Comparison of ENCODE assay signal across 8 mouse cellular contexts in the genomic region with DNA sequence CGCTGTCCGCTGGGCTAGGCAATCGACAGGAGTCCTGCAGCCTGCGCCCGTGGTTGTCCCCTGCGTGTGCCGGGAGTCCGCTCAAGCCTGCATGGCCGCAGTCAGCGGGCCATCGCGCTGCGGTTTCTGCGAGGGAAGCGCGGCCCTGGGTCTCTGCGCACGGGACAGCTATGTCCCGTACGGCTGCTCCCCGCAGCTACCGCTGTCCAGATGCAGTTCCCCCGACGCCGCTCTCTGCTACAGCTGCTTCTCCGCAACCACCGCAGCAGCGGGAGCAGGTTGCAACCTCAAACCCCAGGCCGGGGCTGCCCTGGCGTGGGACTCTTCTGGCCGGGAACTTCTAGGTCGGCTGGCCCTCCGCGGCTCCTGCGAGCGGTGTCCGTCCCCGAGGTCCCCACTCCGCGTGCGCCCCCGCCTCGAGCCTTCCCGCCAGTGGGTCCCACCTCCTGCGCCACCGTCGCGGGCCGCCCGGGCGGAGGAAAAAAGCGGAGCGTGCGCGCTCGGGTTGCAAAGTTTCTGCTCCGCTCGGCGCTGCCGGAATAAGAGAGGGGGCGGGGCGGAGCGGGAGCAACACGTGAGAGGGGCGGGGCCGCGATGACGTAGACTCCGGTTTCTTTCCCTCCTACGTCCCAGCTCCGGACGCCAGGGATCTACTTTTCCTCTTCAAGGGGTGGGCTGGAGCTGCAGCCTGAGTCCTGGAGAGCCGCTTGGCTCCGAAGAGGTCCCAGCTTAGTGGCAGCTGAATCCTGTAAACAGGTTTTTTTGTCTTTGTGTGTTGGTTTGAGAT. TPM values are rescaled to one million over a fixed set of nuclear protein-coding genes. Genes with fewer than 3 reads are reported as not detected.
DNase-seq lines count a peak whose midpoint lies in the region; ATAC-seq and TF ChIP-seq lines count a peak whose summit lies in the region.

A gene (minus strand): TSS at position 542 of the 787 bp plus-strand sequence.

- peak within 1 kb of the TSS; percentile 85 for H3K4me3 ChIP-seq in hindbrain, embryonic 10.5 days
- peak within 1 kb of the TSS; percentile 79 for H3K4me3 ChIP-seq in lung, embryonic 15.5 days
- H3K4me3 ChIP-seq in olfactory bulb, adult 2 months (ENCODE audit: insufficient read depth, low read depth, low read length), result peak within 1 kb of the TSS; percentile 62

- no peaks in the 10 kb centered on the region for H3K36me3 ChIP-seq in hindbrain, embryonic 10.5 days
- no peaks in the 10 kb centered on the region for H3K36me3 ChIP-seq in lung, embryonic 15.5 days

- H3K9me3 ChIP-seq in hindbrain, embryonic 10.5 days, result 0 out of 2 replicates have a peak, but pooled peaks cover 3% of the 10 kb centered on the region
- H3K9me3 ChIP-seq in lung, embryonic 15.5 days, result no peaks in the 10 kb centered on the region

- H3K27me3 ChIP-seq in hindbrain, embryonic 10.5 days (ENCODE audit: insufficient read depth, poor library complexity, severe bottlenecking), result no peaks in the 10 kb centered on the region
- no peaks in the 10 kb centered on the region for H3K27me3 ChIP-seq in lung, embryonic 15.5 days

- peak; percentile 81 for ATAC-seq in frontal cortex, adult (ENCODE audit: low TSS enrichment)
- peak; percentile 92 for ATAC-seq in lung, embryonic 15.5 days (ENCODE audit: borderline replicate concordance, extremely low read depth, low FRiP score, low TSS enrichment)

- H3K4me1 ChIP-seq in hindbrain, embryonic 10.5 days (replicated peaks), result peaks cover 41% of the 10 kb centered on the region
- H3K4me1 ChIP-seq in lung, embryonic 15.5 days, result peaks cover 46% of the 10 kb centered on the region
- peaks cover 6% of the 10 kb centered on the region for H3K4me1 ChIP-seq in olfactory bulb, adult 2 months (ENCODE audit: control insufficient read depth, insufficient read depth, low read length)

- WGBS in hindbrain, embryonic 10.5 days, result under 1% methylated on average over 74 of the region's 74 CpGs
- WGBS in lung, embryonic 15.5 days, result 0% methylated on average over 70 of the region's 74 CpGs
- WGBS in olfactory bulb, adult 2 months, result under 1% methylated on average over 74 of the region's 74 CpGs

- peak within 1 kb of the TSS; percentile 92 for H3K27ac ChIP-seq in hindbrain, embryonic 10.5 days
- H3K27ac ChIP-seq in lung, embryonic 15.5 days, result peak within 1 kb of the TSS; percentile 93
- 0 out of 2 replicates have a peak within 1 kb of the TSS, but pooled peaks have one; percentile 56 for H3K27ac ChIP-seq in olfactory bulb, adult 2 months (ENCODE audit: insufficient read depth, low read depth, low read length)

- peak; percentile 97 for DNase-seq in Muller cell, postnatal 12 days (ENCODE audit: inconsistent ontology term)
- DNase-seq in cerebellum, adult 9-10 months, result peak; percentile 95
- peak; percentile 94 for DNase-seq in hindbrain, embryonic 10.5 days (ENCODE audit: low spot score)
- DNase-seq in layer of hippocampus, adult 9-10 months (ENCODE audit: low spot score), result peak; percentile 41
- peak; percentile 87 to 88 for DNase-seq in thymus, adult 18-20 months

- peak within 1 kb of the TSS; percentile 70 for H3K4me2 ChIP-seq in lung, embryonic 15.5 days

- peak within 1 kb of the TSS; percentile 75 for H3K9ac ChIP-seq in lung, embryonic 15.5 days

- TF ChIP-seq POLR2A in olfactory bulb, adult 2 months (IDR thresholded peaks at IDR 0.05; ENCODE audit: insufficient read depth, low read depth, low read length), result no peak

- TF ChIP-seq CTCF in olfactory bulb, adult 2 months (IDR thresholded peaks at IDR 0.05; ENCODE audit: insufficient read depth, low read depth, low read length), result no peak

RNA-seq across cellular contexts. Expression of the gene that starts here (rescaled TPM):
- 7.3 and 10.5 TPM in 2 replicates for polyA plus RNA-seq in hindbrain, embryonic 10.5 days (2016; fragmentation: Nextera tagmentation; extraction: Ambion mirVana)
- polyA plus RNA-seq in lung, embryonic 15.5 days (2015; fragmentation: Nextera tagmentation; extraction: Ambion mirVana), result 9.8 and 10.1 TPM in 2 replicates
- not detected in 2 replicates for polyA plus RNA-seq in olfactory bulb, adult 2 months (2012; ENCODE audit: insufficient read depth, insufficient read length, low replicate concordance, missing spikeins)

Comparison
In these comparisons a context has a peak if more than half of its experiments do, and no peak if none do; other contexts are left out.
1. Peak in every context shown above with its lines: DNase-seq, ATAC-seq, H3K4me3 ChIP-seq and H3K27ac ChIP-seq.
2. DNase-seq: peak in every context shown above with its lines; median percentile 97 in Muller cell, postnatal 12 days; 95 in cerebellum, adult 9-10 months; 94 in hindbrain, embryonic 10.5 days; 88 in thymus, adult 18-20 months; 41 in layer of hippocampus, adult 9-10 months.